Mouse (Mus musculus) kidney, embryonic 15.5 days (tissue): ENCODE data around the gene Dhx30. TPM values are rescaled to one million over a fixed set of nuclear protein-coding genes. Genes with fewer than 3 reads are reported as not detected.
A peak's percentile ranks its signal among the peaks of the same experiment; 100 is the strongest.
"Not testable (repeated sequence)": the region's sequence is repeated elsewhere in the genome, so short reads cannot be mapped to it uniquely, and the experiment has no call there.

Source experiments
- ATAC-seq: fragments of 200-750 bp; cut with Nextera tagmentation; replicated peaks from 2 replicates; pipeline ENCODE4 v1.8.0; 2017; ENCODE audit warnings: moderate TSS enrichment; ENCODE audit not compliant: low FRiP score
- H3K27ac ChIP-seq: fragments of 300-500 bp; sonication (generic); 2 replicates; pipeline ENCODE4 v1.5.1; 2015; ENCODE audit warnings: mild to moderate bottlenecking, inconsistent platforms
- H3K27me3 ChIP-seq: fragments of 300-500 bp; sonication (generic); 2 replicates; pipeline ENCODE4 v1.6.1; 2015; ENCODE audit warnings: inconsistent platforms
- H3K36me3 ChIP-seq: fragments of 300-500 bp; sonication (generic); 2 replicates; pipeline ENCODE4 v1.6.1; 2015; ENCODE audit warnings: inconsistent platforms
- H3K4me1 ChIP-seq: fragments of 300-500 bp; sonication (generic); 2 replicates; pipeline ENCODE4 v1.6.1; 2015; ENCODE audit warnings: inconsistent platforms
- H3K4me2 ChIP-seq: fragments of 300-500 bp; sonication (generic); 2 replicates; pipeline ENCODE4 v1.6.1; 2015; ENCODE audit warnings: moderate library complexity, mild to moderate bottlenecking, inconsistent platforms
- H3K4me3 ChIP-seq: fragments of 300-500 bp; sonication (generic); replicated peaks from 2 replicates; pipeline ENCODE4 v1.5.1; 2015; ENCODE audit warnings: mild to moderate bottlenecking, inconsistent platforms
- H3K9ac ChIP-seq: fragments of 300-500 bp; sonication (generic); 2 replicates; pipeline ENCODE4 v1.6.1; 2015; ENCODE audit warnings: mild to moderate bottlenecking, inconsistent platforms
- H3K9me3 ChIP-seq: fragments of 300-500 bp; sonication (generic); replicated peaks from 2 replicates; pipeline ENCODE4 v1.6.1; 2016; ENCODE audit warnings: inconsistent platforms
- WGBS: fragments of 180-500 bp; shearing (Covaris S2); methylation state at CpG from one replicate; pipeline ENCODE4 v1.1.7; 2015; ENCODE audit warnings: mixed read lengths; 5-methylcytosine and 5-hydroxymethylcytosine counted together
- polyA plus RNA-seq: library from polyadenylated mRNA; unstranded; fragments of >200 nt; fragmentation: Nextera tagmentation; extraction: Ambion mirVana; gene quantifications from 2 replicates; pipeline ENCODE4 v1.2.1, GENCODE M21; 2015

Gene Dhx30
- polyA plus RNA-seq, 1 experiment from 2014 or later = 136 TPM

DNA sequence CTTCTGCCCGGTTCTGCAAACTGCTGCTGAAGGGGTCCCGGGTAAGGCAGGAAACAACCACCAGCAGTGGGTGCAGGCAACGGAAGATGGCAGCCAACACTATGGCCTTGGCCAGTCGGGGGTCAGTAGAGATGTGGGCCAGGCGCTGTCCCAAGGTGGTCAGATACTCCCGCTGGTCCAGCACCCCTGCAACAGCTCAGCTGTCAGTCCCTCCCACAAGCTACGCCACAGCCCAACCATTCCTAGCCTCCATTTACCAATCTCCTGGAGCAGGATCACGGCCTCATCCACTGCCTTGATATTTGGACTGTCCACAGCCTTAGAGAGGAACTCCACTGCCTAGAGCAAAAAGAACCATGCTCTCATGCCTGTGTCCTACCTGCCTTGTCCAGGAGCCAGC is 31.9 kb downstream of the Dhx30 start:
- Histone ChIP-seq H3K4me2 (no peak overlapping the region), H3K36me3 (peaks cover 99% of the 10 kb centered on the region), H3K9ac (no peak overlapping the region), H3K27me3 (no peaks in the 10 kb centered on the region), H3K27ac (no peak overlapping the region), H3K9me3 (no peaks in the 10 kb centered on the region), H3K4me3 (no peak overlapping the region), H3K4me1 (no peaks in the 10 kb centered on the region)
- 88% methylated on average over 8 of the region's 8 CpGs for WGBS
- ATAC-seq = no peak

DNA sequence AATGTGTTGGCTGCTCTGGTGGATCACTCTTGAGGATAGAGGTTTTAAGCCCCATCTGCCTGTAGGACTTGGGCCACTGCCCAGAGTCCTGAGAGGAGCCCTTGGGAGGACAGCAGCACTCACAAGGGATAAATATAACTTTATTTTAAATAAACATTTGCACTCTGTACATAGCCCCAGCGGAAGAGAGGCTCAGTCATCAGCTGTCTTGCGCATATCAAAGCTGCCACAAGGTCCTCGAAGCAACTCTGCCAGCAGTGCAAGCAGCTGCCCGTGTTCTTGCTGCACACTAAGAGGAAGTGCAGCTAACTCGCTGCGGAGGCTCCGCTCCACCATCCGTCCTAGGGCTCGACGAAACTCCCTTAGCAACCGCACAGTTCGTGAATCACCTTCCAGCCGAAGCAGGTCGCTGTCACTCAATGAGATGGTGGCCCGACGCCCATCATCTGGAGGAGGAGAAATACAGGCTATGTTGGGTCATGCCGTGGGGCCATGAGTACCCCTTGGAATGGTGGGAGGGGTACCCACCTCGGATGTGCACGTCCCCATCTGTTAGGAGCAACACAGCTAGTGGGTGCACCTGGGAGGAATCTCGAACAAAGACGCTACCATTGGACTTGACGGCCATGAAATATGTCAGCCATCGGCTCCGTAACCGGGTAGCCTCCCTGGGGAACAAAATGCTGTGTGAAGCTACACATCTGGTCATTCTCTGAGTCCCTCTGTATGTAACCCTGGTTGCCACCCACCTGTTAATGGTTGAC is 33.2 kb downstream of the Dhx30 start:
- ATAC-seq = 0 out of 2 replicates have a peak, but pooled peaks have one; percentile 35
- Histone ChIP-seq H3K36me3 (peaks cover 99% of the 10 kb centered on the region), H3K4me2 (no peak overlapping the region), H3K27me3 (no peaks in the 10 kb centered on the region), H3K4me1 (no peaks in the 10 kb centered on the region), H3K9ac (no peak overlapping the region), H3K9me3 (no peaks in the 10 kb centered on the region), H3K27ac (no peak overlapping the region), H3K4me3 (no peak overlapping the region)
- WGBS = 80% methylated on average over 25 of the region's 25 CpGs

DNA sequence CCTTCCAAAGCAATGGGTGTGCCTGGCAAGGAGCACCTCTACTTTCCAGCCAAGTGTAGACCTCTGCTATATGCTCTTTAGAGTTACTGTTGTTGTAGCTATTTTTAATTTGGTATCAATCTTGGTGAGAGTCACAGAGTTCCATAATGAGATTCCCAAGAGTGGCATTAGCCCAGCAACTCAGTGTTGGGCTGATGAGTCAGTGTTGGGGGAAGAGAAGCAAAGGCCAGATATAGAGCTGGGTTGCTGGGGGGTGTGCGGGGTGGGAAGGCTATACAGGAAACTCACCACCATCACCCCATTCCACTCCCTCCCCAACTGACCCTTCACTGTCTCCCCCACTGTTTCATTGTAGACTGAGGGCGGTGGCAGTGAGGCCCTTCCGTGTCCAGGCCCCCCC is 36.6 kb downstream of the Dhx30 start:
- H3K36me3 ChIP-seq = peaks cover 94% of the 10 kb centered on the region
- WGBS = 91% methylated on average over 3 of the region's 3 CpGs
- no peak for ATAC-seq

DNA sequence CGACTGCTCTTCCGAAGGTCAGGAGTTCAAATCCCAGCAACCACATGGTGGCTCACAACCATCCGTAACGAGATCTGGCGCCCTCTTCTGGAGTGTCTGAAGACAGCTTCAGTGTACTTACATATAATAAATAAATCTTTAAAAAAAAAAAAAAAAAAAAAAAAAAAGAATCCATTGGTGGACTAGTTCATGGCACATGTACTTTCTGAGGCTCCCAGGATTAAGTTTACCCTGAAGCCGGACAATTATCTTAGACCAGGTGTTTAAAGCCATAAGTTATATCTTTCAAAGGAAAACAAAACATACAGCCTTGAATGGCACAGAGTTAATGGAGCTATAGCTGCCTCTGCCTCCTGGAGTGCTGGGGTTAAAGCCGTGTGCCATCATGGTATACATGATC is 41.2 kb downstream of the Dhx30 start:
- H3K4me3 ChIP-seq, H3K27me3 ChIP-seq, H3K4me1 ChIP-seq, ATAC-seq, H3K9ac ChIP-seq, H3K27ac ChIP-seq, H3K9me3 ChIP-seq, H3K4me2 ChIP-seq: not testable (repeated sequence)
- 82% methylated on average over 4 of the region's 7 CpGs for WGBS
- H3K36me3 ChIP-seq = peaks cover 85% of the 10 kb centered on the region

More for the DNA sequence above, 36.6 kb downstream of the Dhx30 start:
- Histone ChIP-seq H3K9ac (no peak overlapping the region), H3K4me2 (no peak overlapping the region), H3K4me1 (no peaks in the 10 kb centered on the region), H3K4me3 (no peak overlapping the region), H3K9me3 (no peaks in the 10 kb centered on the region), H3K27me3 (no peaks in the 10 kb centered on the region), H3K27ac (no peak overlapping the region)

DNA sequence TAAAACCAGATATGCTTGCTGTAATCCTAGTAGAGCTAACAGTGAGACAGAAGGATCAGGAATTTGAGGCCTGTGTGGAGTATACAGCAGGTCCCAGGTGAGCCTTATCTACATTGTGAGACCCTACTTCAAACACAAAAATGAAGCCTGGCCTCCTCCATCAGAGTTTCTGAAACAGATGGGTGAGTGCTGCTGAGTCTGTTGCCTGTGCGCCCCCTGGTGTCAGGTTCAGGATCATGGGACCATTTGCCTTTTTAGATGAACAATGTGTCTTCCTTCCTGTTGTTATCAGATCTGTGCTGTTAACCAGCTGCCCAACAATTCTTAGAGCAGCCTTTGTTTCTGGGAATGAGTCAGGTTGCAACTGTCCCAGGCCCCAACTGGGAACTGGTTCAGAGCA is 45.8 kb downstream of the Dhx30 start:
- Histone ChIP-seq H3K9me3 (no peaks in the 10 kb centered on the region), H3K4me2 (no peak overlapping the region), H3K4me1 (no peaks in the 10 kb centered on the region), H3K27me3 (no peaks in the 10 kb centered on the region), H3K27ac (no peak overlapping the region), H3K36me3 (peaks cover 86% of the 10 kb centered on the region), H3K9ac (no peak overlapping the region), H3K4me3 (no peak overlapping the region)
- no peak for ATAC-seq
- WGBS = 0% methylated on average over 1 of the region's 1 CpGs

DNA sequence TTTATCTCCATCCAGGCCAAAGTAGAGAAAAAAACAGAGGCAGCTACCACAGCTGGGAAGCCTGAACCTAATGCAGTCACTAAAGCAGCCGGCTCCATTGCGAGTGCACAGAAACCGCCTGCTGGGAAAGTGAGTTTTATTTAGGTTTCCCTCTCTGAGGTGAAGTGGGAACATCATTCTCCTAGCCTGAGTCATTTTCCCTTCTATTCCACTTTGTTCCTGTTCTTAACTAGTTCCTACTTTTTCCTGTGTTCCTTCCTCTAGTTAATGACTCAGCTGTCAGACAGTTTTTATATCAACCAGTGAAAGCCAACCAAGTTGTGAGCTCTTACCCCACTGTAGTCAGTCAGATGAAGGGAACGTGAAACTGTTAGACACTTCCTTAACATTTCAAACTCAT is 46.6 kb downstream of the Dhx30 start:
- H3K27me3 ChIP-seq = no peaks in the 10 kb centered on the region
- no peak overlapping the region for H3K27ac ChIP-seq
- no peak overlapping the region for H3K4me3 ChIP-seq
- no peak overlapping the region for H3K4me2 ChIP-seq
- H3K36me3 ChIP-seq = peaks cover 90% of the 10 kb centered on the region
- ATAC-seq = no peak
- 76% methylated on average over 4 of the region's 4 CpGs for WGBS
- no peaks in the 10 kb centered on the region for H3K9me3 ChIP-seq
- no peak overlapping the region for H3K9ac ChIP-seq
- H3K4me1 ChIP-seq = no peaks in the 10 kb centered on the region

DNA sequence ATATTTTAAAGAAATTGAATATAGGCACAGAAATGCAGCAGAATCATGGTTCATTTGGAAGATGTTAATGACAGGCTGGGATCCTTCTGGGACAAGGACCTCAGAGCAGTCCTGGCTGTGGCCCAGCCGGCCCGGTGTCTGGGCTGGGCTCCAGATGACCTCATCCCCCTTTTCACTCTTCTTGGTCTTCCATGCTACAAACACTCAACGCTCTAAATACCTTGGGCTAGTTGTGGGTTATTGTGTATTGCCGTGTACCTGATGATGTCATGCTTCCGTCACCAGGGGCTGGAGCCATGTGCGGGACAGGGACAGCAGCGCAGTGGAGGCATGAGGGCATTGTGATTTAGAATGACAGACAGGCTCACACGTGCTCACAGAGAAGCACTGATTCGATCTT is 47.3 kb downstream of the Dhx30 start:
- Histone ChIP-seq H3K27ac (no peak overlapping the region), H3K9me3 (no peaks in the 10 kb centered on the region), H3K4me3 (no peak overlapping the region), H3K27me3 (no peaks in the 10 kb centered on the region), H3K4me2 (no peak overlapping the region), H3K4me1 (no peaks in the 10 kb centered on the region), H3K9ac (no peak overlapping the region), H3K36me3 (peaks cover 95% of the 10 kb centered on the region)
- no peak for ATAC-seq
- WGBS = 76% methylated on average over 9 of the region's 9 CpGs

DNA sequence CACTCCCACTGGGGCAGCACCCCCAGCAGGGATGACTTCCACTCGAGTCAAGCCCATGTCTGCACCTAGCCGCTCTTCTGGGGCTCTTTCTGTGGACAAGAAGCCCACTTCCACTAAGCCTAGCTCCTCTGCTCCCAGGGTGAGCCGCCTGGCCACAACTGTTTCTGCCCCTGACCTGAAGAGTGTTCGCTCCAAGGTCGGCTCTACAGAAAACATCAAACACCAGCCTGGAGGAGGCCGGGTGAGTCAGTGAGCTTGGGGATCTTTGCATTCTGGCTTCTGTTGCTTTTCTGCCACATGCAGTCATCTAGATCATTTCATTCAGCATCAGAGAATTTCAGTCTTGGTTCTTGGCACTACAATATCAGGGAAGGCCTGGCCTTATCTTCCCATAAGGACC is 48.9 kb downstream of the Dhx30 start:
- Histone ChIP-seq H3K27ac (no peak overlapping the region), H3K36me3 (peaks cover 92% of the 10 kb centered on the region)
- 87% methylated on average over 6 of the region's 6 CpGs for WGBS

DNA sequence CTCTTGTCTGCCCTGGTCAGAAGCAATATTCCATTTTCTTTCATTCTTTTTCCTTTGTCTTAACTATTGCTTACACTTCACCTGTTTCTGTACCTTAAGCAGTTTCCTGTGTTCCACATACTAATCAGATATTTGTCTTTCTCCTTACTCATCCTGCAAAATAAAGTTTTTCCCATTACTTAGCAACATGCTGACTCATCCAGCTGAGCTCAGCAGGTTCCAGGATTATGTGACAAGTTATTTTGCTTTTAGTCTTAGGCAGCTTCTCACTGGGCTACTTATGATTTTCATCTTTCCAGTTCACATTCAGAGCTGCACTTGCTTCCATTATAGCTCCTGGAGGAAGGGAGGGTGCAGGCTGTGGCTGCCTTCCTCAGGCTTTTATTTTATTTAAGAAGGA is 53.0 kb downstream of the Dhx30 start:
- Histone ChIP-seq H3K4me3 (no peak overlapping the region), H3K9ac (no peak overlapping the region), H3K9me3 (no peaks in the 10 kb centered on the region), H3K27ac (no peak overlapping the region), H3K27me3 (no peaks in the 10 kb centered on the region), H3K4me1 (no peaks in the 10 kb centered on the region), H3K36me3 (peaks cover 59% of the 10 kb centered on the region), H3K4me2 (no peak overlapping the region)
- no peak for ATAC-seq

More for the DNA sequence above, 48.9 kb downstream of the Dhx30 start:
- H3K9ac ChIP-seq = no peak overlapping the region
- H3K4me1 ChIP-seq = no peaks in the 10 kb centered on the region
- no peaks in the 10 kb centered on the region for H3K27me3 ChIP-seq
- no peak overlapping the region for H3K4me3 ChIP-seq
- H3K9me3 ChIP-seq = no peaks in the 10 kb centered on the region
- ATAC-seq = no peak
- no peak overlapping the region for H3K4me2 ChIP-seq

DNA sequence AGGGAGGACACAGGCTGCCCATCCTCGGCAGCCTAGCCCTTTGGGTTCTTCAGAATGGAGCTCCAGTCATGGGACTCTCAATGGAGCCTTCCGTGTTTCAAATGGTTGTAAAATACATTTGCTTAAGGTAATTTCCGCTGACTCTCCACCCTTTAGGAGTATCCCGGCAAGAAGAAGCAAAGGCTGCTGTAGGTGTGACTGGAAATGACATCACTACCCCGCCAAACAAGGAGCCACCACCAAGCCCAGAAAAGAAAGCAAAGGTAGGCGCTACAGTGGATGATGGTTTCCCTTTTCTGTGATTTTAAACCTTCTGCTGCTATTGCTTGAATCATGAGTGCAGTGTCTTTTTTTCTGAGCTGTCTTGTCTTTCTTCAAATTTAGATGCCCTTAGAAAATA is 54.8 kb downstream of the Dhx30 start:
- peaks cover 41% of the 10 kb centered on the region for H3K36me3 ChIP-seq

DNA sequence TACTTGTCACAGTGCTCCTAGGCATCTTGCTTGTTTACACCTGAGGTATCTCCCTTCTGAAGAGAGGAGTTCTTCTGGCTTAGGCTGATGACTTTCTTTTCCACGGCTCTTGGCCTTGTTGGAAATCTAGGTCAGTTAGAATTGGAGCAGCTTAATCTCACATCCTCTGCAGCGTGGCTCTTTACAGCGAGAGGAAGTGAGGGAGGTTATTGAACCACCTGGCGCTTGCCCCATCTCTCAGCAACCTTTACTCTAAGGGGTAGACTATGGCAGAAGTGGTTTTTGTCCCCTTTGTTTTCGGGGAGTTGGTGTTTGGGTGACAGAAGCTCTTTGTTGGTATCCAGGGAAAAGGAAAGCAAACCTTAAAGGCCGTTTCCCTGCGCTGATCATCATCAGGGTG is 55.2 kb downstream of the Dhx30 start:
- no peak overlapping the region for H3K4me2 ChIP-seq
- peaks cover 37% of the 10 kb centered on the region for H3K36me3 ChIP-seq
- H3K9me3 ChIP-seq = no peaks in the 10 kb centered on the region
- H3K9ac ChIP-seq = no peak overlapping the region
- WGBS = 89% methylated on average over 7 of the region's 7 CpGs
- no peak overlapping the region for H3K27ac ChIP-seq
- ATAC-seq = no peak
- no peak overlapping the region for H3K4me3 ChIP-seq
- no peaks in the 10 kb centered on the region for H3K27me3 ChIP-seq
- H3K4me1 ChIP-seq = peaks cover 3% of the 10 kb centered on the region; the same call in 1 of the 2 replicates

More for the DNA sequence above, 54.8 kb downstream of the Dhx30 start:
- no peak overlapping the region for H3K9ac ChIP-seq
- 86% methylated on average over 6 of the region's 6 CpGs for WGBS
- H3K4me3 ChIP-seq = no peak overlapping the region
- no peaks in the 10 kb centered on the region for H3K9me3 ChIP-seq
- no peak overlapping the region for H3K4me2 ChIP-seq
- no peaks in the 10 kb centered on the region for H3K27me3 ChIP-seq
- no peak for ATAC-seq
- H3K27ac ChIP-seq = no peak overlapping the region
- 0 out of 2 replicates have a peak, but pooled peaks cover 3% of the 10 kb centered on the region for H3K4me1 ChIP-seq

DNA sequence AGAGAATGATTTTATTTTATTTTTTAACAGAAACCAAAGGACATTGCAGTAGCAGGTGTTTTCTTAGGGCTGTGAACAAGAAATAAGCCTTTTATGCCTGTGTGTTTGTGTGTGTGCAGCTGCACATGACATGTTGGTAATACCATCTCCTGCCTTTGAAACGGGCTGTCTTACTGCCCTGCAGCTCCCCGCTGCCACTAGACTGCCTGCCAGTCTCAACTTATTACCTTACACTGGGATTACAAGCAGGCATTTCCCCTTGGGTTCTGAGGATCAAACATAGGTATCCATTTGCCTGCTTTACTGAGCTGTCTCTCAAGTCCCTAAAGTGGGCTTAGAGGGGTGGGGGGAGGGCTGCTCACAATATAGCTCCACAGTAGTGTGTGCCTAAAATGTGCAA is 56.9 kb downstream of the Dhx30 start:
- no peak overlapping the region for H3K9ac ChIP-seq
- H3K4me1 ChIP-seq = peaks cover 9% of the 10 kb centered on the region; the same call in 1 of the 2 replicates
- H3K27ac ChIP-seq = no peak overlapping the region
- ATAC-seq = no peak
- 76% methylated on average over 2 of the region's 2 CpGs for WGBS
- no peaks in the 10 kb centered on the region for H3K27me3 ChIP-seq
- H3K4me2 ChIP-seq = no peak overlapping the region
- H3K36me3 ChIP-seq = peaks cover 21% of the 10 kb centered on the region
- H3K4me3 ChIP-seq = no peak overlapping the region
- no peaks in the 10 kb centered on the region for H3K9me3 ChIP-seq

DNA sequence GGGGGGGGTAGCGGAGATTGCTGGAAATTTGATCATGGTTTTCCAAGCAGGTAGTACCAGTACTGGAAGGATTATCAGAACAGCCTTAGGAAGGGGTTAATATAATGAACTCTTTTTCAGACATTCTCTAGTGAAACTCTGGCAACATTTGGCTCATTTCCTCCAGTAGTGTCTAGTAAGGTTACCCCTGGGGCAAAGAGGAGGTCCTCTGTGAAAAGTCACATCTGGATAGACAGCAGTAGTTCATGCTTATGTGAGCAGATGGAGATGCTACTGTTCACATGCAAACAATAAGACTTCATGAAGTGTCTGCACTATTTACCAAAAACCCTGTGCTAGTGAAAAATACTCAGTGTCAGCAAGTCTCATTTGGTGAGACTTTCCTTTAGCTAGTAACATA is 60.4 kb downstream of the Dhx30 start:
- Histone ChIP-seq H3K9me3 (no peaks in the 10 kb centered on the region), H3K4me2 (no peak overlapping the region), H3K4me3 (no peak overlapping the region), H3K36me3 (0 out of 2 replicates have a peak, but pooled peaks cover 6% of the 10 kb centered on the region), H3K9ac (no peak overlapping the region), H3K4me1 (peaks cover 25% of the 10 kb centered on the region), H3K27ac (peak overlapping the region; percentile 19; the same call in 1 of the 2 replicates), H3K27me3 (no peaks in the 10 kb centered on the region)
- ATAC-seq = no peak
- 84% methylated on average over 1 of the region's 1 CpGs for WGBS
